Mouse (Mus musculus): Measurements from ENCODE around the gene Spout1. TPM values are rescaled to one million over a fixed set of nuclear protein-coding genes. Genes with fewer than 3 reads are reported as not detected.
"Not testable (repeated sequence)": the region's sequence is repeated elsewhere in the genome, so short reads cannot be mapped to it uniquely, and the experiment has no call there.

The Spout1 gene
- polyA plus RNA-seq, 1 experiment from 2014 or later: 41.8 TPM

DNA sequence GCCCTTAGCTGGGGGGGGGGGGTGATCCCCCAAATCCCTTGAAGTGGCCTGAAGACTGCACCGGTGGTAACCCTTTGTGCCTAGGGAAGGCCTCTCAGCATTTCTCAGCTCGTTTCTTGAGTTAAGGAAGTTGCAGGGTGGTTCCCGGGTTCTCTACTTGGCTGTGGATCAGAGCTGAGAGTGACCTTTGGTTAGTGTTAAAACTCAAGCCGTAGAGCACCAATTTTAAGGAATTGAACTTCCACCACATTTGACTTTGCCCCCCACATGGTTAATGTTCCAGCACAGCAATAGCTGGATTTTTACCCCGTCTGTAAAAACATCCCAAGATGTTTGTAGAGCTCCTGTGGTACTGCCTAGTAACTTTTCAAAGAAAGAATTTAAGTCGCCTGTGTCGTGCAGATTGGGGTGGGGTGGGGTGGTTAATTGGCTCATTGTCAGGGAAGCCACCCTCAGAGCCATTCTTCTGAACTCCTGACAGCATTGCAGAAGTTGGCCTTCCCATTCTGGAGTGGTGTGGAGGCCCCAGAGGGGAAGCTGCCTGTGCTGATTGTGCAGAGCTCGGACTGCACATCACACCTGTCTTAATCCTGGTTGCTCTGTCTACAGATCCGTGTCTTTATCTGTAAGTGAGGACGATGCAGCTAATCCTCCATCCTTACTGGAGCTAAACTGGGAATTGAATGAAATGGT lies 43.2 kb downstream of the Spout1 start:
- Histone ChIP-seq H3K4me2 (ENCODE audit: low read length) (peak overlapping the region; percentile 90), H3K27ac (peak overlapping the region; percentile 90)

DNA sequence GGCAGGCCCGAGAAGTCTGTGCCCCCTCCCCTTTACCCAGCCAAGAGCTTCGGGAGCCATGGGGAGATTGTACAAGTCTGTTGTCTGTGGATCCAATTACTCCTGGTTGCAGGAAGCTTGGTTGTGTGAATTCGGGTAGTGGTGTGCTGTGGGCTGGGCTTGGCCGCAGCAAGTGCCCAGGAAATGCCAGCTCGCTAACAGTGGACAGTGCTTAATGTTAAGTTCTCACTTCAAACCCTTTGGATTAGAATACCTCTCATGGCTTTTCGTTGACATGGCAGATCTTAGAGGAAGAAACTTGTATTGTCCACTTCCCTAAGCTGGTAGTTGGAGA lies 43.9 kb downstream of the Spout1 start:
- TF ChIP-seq CTCF (IDR thresholded peaks at IDR 0.05; ENCODE audit: low read depth): no peak
- Histone ChIP-seq H3K9ac (ENCODE audit: low read depth, low read length) (peak overlapping the region; percentile 80), H3K4me2 (ENCODE audit: low read length) (peak overlapping the region; percentile 90), H3K27ac (peak overlapping the region; percentile 90), H3K4me1 (replicated peaks; ENCODE audit: insufficient read depth, low read length) (0 out of 2 replicates have a peak, but pooled peaks cover 12% of the 10 kb centered on the region), H3K4me3 (replicated peaks; ENCODE audit: low read depth, low read length) (peak overlapping the region; percentile 92), H3K36me3 (ENCODE audit: insufficient read depth, low read length) (peaks cover 15% of the 10 kb centered on the region), H3K27me3 (ENCODE audit: insufficient read depth, low read length) (no peaks in the 10 kb centered on the region), H3K9me3 (replicated peaks; ENCODE audit: low read length) (no peaks in the 10 kb centered on the region)
- 11% methylated on average over 6 of the region's 6 CpGs for WGBS
- no peak; the same call in 1 of the 2 replicates for ATAC-seq (replicated peaks; ENCODE audit: low FRiP score, low read depth)
- peak; percentile 10 for DNase-seq (ENCODE audit: low spot score)

More for the DNA sequence above, 43.2 kb downstream of the Spout1 start:
- WGBS: 54% methylated on average over 10 of the region's 10 CpGs
- ATAC-seq (replicated peaks; ENCODE audit: low FRiP score, low read depth): no peak
- Histone ChIP-seq H3K36me3 (ENCODE audit: insufficient read depth, low read length) (peaks cover 17% of the 10 kb centered on the region), H3K27me3 (ENCODE audit: insufficient read depth, low read length) (no peaks in the 10 kb centered on the region), H3K4me1 (replicated peaks; ENCODE audit: insufficient read depth, low read length) (0 out of 2 replicates have a peak, but pooled peaks cover 12% of the 10 kb centered on the region), H3K9ac (ENCODE audit: low read depth, low read length) (peak overlapping the region; percentile 80), H3K9me3 (replicated peaks; ENCODE audit: low read length) (no peaks in the 10 kb centered on the region), H3K4me3 (replicated peaks; ENCODE audit: low read depth, low read length) (peak overlapping the region; percentile 92)
- no peak for TF ChIP-seq CTCF (IDR thresholded peaks at IDR 0.05; ENCODE audit: low read depth)
- DNase-seq (ENCODE audit: low spot score): peak; percentile 11

DNA sequence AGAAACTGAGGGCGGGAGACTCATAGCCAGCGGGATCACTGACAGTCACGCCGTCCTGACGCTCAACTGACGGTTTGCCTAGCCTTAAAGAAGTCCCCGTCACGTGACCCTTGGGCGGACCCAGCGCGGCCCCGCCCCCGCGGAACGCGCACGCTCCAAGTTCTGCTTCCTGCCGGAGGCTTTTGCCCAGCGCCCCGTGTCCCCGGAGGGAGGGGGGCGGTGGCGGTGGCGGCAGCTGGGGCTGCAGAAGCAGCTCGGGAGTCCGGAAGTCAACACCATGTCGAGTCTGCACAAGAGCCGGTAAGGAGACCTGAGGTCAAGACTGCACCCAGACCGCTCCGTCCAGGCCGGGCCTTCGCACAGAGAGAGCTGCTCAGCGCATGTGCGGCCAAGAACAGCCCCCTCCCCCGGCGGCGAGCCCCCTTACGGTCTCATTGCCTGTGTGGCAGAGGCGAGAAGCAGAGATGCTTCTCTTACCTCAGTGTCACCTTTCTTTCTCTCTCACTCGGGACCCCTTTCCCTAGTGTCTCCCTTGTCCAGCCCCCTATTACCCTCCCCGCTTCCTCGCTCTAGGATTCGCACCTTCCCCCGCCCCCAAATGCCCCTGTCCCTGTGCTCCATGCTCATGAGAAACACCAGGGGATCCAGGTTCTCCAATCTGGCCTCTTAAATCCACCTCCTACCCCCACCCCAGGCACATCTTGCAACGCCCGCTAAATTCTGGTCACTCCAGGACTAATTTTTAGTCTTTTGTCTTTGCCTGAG lies 44.5 kb downstream of the Spout1 start, which contains the start of gene Tbc1d13:
Gene Tbc1d13, plus strand, starts transcription at position 134 of the 765 bp plus-strand sequence.
- no peaks in the 10 kb centered on the region for H3K9me3 ChIP-seq (replicated peaks; ENCODE audit: low read length)

DNA sequence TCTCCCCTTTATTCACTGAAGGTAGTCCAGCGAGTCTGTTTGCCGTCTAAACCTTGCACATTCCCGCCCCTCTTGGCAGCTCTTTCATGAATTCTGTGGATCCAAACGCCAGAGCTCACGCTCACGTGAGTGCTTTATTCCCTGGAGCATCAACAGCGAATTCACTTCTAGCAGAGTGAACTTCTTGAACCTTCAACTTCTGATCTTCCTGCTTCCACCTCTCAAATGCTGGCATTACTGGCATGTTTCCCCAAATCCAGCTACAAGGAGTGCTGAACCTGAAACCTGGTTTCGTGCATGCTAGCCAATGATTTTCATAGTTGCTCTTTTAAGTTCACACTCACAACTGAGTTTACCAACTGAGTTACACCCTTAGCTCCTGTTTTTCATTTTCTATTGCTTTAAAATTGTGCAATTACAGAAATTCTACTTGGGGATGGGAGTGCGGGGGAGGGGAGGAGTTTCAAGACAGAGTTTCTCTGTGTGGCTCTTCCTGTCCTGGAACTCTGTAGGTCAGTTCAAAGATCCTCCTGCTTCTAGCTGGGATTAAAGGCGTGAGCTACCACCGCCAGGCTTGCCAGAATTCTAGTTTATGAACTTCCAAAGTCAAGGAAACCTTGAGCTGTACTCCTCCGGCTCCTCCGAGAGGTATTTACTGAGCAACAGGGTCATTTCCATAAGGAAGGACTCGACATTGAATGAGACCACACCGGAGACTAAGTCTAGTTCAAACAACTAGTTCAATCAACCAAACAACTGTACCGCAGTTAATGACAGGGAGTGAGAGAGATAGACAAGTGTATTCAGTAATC lies 45.3 kb downstream of the Spout1 start:
- TF ChIP-seq CTCF (IDR thresholded peaks at IDR 0.05; ENCODE audit: low read depth): no peak
- peak; percentile 55 for ATAC-seq (replicated peaks; ENCODE audit: low FRiP score, low read depth)
- Histone ChIP-seq H3K9ac (ENCODE audit: low read depth, low read length) (peak overlapping the region; percentile 80), H3K4me2 (ENCODE audit: low read length) (peak overlapping the region; percentile 90), H3K4me1 (replicated peaks; ENCODE audit: insufficient read depth, low read length) (0 out of 2 replicates have a peak, but pooled peaks cover 12% of the 10 kb centered on the region), H3K36me3 (ENCODE audit: insufficient read depth, low read length) (peaks cover 12% of the 10 kb centered on the region), H3K27me3 (ENCODE audit: insufficient read depth, low read length) (no peaks in the 10 kb centered on the region), H3K27ac (peak overlapping the region; percentile 90), H3K9me3 (replicated peaks; ENCODE audit: low read length) (no peaks in the 10 kb centered on the region), H3K4me3 (replicated peaks; ENCODE audit: low read depth, low read length) (peak overlapping the region; percentile 92)
- peak; percentile 69 for DNase-seq (ENCODE audit: low spot score)
- WGBS: 11% methylated on average over 16 of the region's 16 CpGs

More for the DNA sequence above, 44.5 kb downstream of the Spout1 start, which contains the start of gene Tbc1d13:
- peak; percentile 97 for DNase-seq (ENCODE audit: low spot score)
- Histone ChIP-seq H3K27ac (peak within 1 kb of the TSS; percentile 90), H3K4me3 (replicated peaks; ENCODE audit: low read depth, low read length) (peak within 1 kb of the TSS; percentile 92), H3K27me3 (ENCODE audit: insufficient read depth, low read length) (no peaks in the 10 kb centered on the region), H3K4me2 (ENCODE audit: low read length) (peak within 1 kb of the TSS; percentile 90), H3K9ac (ENCODE audit: low read depth, low read length) (peak within 1 kb of the TSS; percentile 80), H3K4me1 (replicated peaks; ENCODE audit: insufficient read depth, low read length) (0 out of 2 replicates have a peak, but pooled peaks cover 12% of the 10 kb centered on the region), H3K36me3 (ENCODE audit: insufficient read depth, low read length) (peaks cover 12% of the 10 kb centered on the region)
- peak; percentile 90 for ATAC-seq (replicated peaks; ENCODE audit: low FRiP score, low read depth)
- TF ChIP-seq CTCF (IDR thresholded peaks at IDR 0.05; ENCODE audit: low read depth): peak; percentile 12
- WGBS: under 1% methylated on average over 42 of the region's 46 CpGs

DNA sequence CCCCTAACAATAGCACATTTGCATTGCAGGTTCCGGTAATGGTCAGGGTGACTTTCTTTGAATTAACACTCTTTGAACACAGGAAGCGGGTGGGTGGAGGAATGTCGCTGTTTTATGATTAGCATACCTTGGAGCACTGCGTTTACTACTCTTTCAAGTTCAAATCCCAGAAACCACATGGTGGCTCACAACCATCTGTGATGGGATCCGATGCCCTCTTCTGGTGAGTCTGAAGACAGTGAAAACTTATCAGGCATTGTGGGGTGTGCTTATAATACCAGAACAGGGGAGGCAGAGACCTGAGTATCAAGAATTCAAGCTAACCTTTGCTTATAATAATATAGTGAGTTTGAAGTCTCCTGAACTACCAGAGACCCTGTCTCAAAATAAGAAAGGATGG lies 47.0 kb downstream of the Spout1 start:
- H3K4me2 ChIP-seq (ENCODE audit: low read length); ATAC-seq (replicated peaks; ENCODE audit: low FRiP score, low read depth); DNase-seq (ENCODE audit: low spot score); H3K9me3 ChIP-seq (replicated peaks; ENCODE audit: low read length); H3K36me3 ChIP-seq (ENCODE audit: insufficient read depth, low read length); H3K27me3 ChIP-seq (ENCODE audit: insufficient read depth, low read length); H3K9ac ChIP-seq (ENCODE audit: low read depth, low read length); H3K27ac ChIP-seq; H3K4me3 ChIP-seq (replicated peaks; ENCODE audit: low read depth, low read length): not testable (repeated sequence)
- WGBS: 44% methylated on average over 5 of the region's 5 CpGs
- H3K4me1 ChIP-seq (replicated peaks; ENCODE audit: insufficient read depth, low read length): 0 out of 2 replicates have a peak, but pooled peaks cover 12% of the 10 kb centered on the region
- peak; percentile 42 for TF ChIP-seq CTCF (IDR thresholded peaks at IDR 0.05; ENCODE audit: low read depth)

All from kidney, postnatal 0 days (tissue).